Comparison of ENCODE assay signal across 8 mouse cellular contexts in genomic region chr16:16584409-16585032, GRCm38 (mm10). TPM values are rescaled to one million over a fixed set of nuclear protein-coding genes. Genes with fewer than 3 reads are reported as not detected.
A peak's percentile ranks its signal among the peaks of the same experiment; 100 is the strongest.
DNase-seq lines count a peak whose midpoint lies in the region; ATAC-seq and TF ChIP-seq lines count a peak whose summit lies in the region.

No protein-coding gene starts in this region.

- peak; percentile 86; the same call in 1 of the 2 replicates for TF ChIP-seq CTCF in brain, embryonic 14.5 days (IDR thresholded peaks at IDR 0.05; ENCODE audit: borderline replicate concordance, extremely low read depth, insufficient read depth, insufficient read length)

- H3K9ac ChIP-seq in forebrain, embryonic 12.5 days: no peak overlapping the region
- no peak overlapping the region for H3K9ac ChIP-seq in lung, embryonic 16.5 days (ENCODE audit: low read length)

- H3K4me2 ChIP-seq in forebrain, embryonic 12.5 days: no peak overlapping the region
- H3K4me2 ChIP-seq in lung, embryonic 16.5 days (ENCODE audit: low read depth, low read length): no peak overlapping the region

- H3K4me1 ChIP-seq in forebrain, embryonic 12.5 days: no peaks in the 10 kb centered on the region
- H3K4me1 ChIP-seq in lung, embryonic 16.5 days (replicated peaks; ENCODE audit: control insufficient read depth, insufficient read depth, low read length): no peaks in the 10 kb centered on the region

- 76% methylated on average over 4 of the region's 4 CpGs for WGBS in forebrain, embryonic 12.5 days
- WGBS in lung, embryonic 16.5 days: 56% methylated on average over 4 of the region's 4 CpGs

- H3K4me3 ChIP-seq in forebrain, embryonic 12.5 days (replicated peaks): no peak overlapping the region
- H3K4me3 ChIP-seq in lung, embryonic 16.5 days (ENCODE audit: low read length): no peak overlapping the region

- no peak for TF ChIP-seq POLR2A in brain, embryonic 14.5 days (IDR thresholded peaks at IDR 0.05; ENCODE audit: borderline replicate concordance, extremely low read depth, insufficient read depth, insufficient read length, poor library complexity, severe bottlenecking)

- H3K36me3 ChIP-seq in forebrain, embryonic 12.5 days (replicated peaks): no peaks in the 10 kb centered on the region
- H3K36me3 ChIP-seq in lung, embryonic 16.5 days (ENCODE audit: control insufficient read depth, insufficient read depth, low read length): no peaks in the 10 kb centered on the region

- intact Hi-C loops in heart, postnatal 25 days (cut with DNase I): loop anchor here (10.0 kb wide), 2 partner anchors 230 to 380 kb away; partner anchors contain the start of gene Dnm1l

- H3K9me3 ChIP-seq in forebrain, embryonic 12.5 days: no peaks in the 10 kb centered on the region
- no peaks in the 10 kb centered on the region for H3K9me3 ChIP-seq in lung, embryonic 16.5 days (ENCODE audit: control insufficient read depth, low read length)

- H3K27ac ChIP-seq in forebrain, embryonic 12.5 days: no peak overlapping the region
- no peak overlapping the region for H3K27ac ChIP-seq in lung, embryonic 16.5 days (ENCODE audit: low read length)

- DNase-seq in ES-CJ7 (ENCODE audit: low read depth, low spot score): peak; percentile 78
- peak; percentile 93 for DNase-seq in brain, embryonic 14.5 days (ENCODE audit: low read depth)
- peak; percentile 5 for DNase-seq in heart, postnatal 25 days (ENCODE audit: low spot score)
- DNase-seq in layer of hippocampus, adult 11-12 months (ENCODE audit: low spot score): peak; percentile 81
- peak; percentile 66 for DNase-seq in ovary, postnatal 14 days (ENCODE audit: low spot score)
- peak; percentile 66 for DNase-seq in thymus, postnatal 14 days

- H3K27me3 ChIP-seq in forebrain, embryonic 12.5 days: peaks cover 3% of the 10 kb centered on the region; the same call in 1 of the 2 replicates
- H3K27me3 ChIP-seq in lung, embryonic 16.5 days (ENCODE audit: control insufficient read depth, insufficient read depth, low read depth, low read length): no peaks in the 10 kb centered on the region

- ATAC-seq in forebrain, embryonic 12.5 days (ENCODE audit: low FRiP score): peak; percentile 82
- peak; percentile 77; the same call in 1 of the 2 replicates for ATAC-seq in lung, embryonic 16.5 days (ENCODE audit: low read depth)

RNA-seq across cellular contexts. Expression of gene Fgd4, which starts 15.8 kb away (rescaled TPM):
- 13.1 and 15.5 TPM in 2 replicates for polyA plus RNA-seq in brain, embryonic 14.5 days (2012; rRNA removed)
- polyA plus RNA-seq in forebrain, embryonic 12.5 days (2016; fragmentation: Nextera tagmentation; extraction: Ambion mirVana): 27.2 and 27.8 TPM in 2 replicates
- total RNA-seq in heart, postnatal 25 days (2021): 10 to 100 TPM; 48.1 to 50.0 TPM
- 5.3 and 6.5 TPM in 2 replicates for polyA plus RNA-seq in lung, embryonic 16.5 days (2015; fragmentation: Nextera tagmentation; extraction: Ambion mirVana)

Comparison
In these comparisons a context has a peak if more than half of its experiments do, and no peak if none do; other contexts are left out.
1. DNase-seq: peak in every context shown above with its lines; median percentile 93 in brain, embryonic 14.5 days; 81 in layer of hippocampus, adult 11-12 months; 78 in ES-CJ7; 66 in ovary, postnatal 14 days; 66 in thymus, postnatal 14 days; 5 in heart, postnatal 25 days.